Comparison of ENCODE assay signal across 10 mouse cellular contexts in the genomic region with DNA sequence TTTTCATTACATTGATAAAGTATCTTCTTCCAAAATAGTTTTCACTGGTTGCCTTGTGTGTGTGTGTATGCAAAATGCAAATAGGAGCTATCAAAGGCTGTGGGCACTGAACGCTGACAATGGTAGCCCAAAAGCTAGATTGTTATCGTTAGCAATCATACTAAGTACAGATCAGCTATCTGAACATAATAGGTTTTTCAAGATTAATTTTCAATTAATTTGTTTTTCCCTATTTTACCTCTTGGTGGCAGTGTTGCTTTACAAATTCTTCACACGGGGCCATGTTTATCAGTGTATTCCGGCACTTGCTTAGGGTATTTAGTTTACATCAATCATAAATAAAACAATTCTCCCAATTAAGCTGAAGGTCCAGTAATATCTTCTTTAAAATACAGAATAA. TPM values are rescaled to one million over a fixed set of nuclear protein-coding genes. Genes with fewer than 3 reads are reported as not detected.
DNase-seq lines count a peak whose midpoint lies in the region; ATAC-seq and TF ChIP-seq lines count a peak whose summit lies in the region.
"Had no signal": no experiment of that assay in that cellular context is flagged by ENCODE, and none has a peak within 500 bp of the region (broad histone marks: within the 10 kb centered on the region; RNA-seq: fewer than 3 reads in every experiment).

No protein-coding gene starts in this region.

- H3K9ac ChIP-seq in heart, embryonic 12.5 days: no peak overlapping the region; the same call in 1 of the 2 replicates
- H3K9ac ChIP-seq in hindbrain, embryonic 16.5 days (ENCODE audit: low read depth, low read length): no peak overlapping the region
- H3K9ac ChIP-seq: embryonic facial prominence, embryonic 15.5 days had no signal

- H3K9me3 ChIP-seq in heart, embryonic 12.5 days (replicated peaks): no peaks in the 10 kb centered on the region
- H3K9me3 ChIP-seq in hindbrain, embryonic 16.5 days (ENCODE audit: control insufficient read depth, low read length): no peaks in the 10 kb centered on the region
- H3K9me3 ChIP-seq: embryonic facial prominence, embryonic 15.5 days had no signal

- TF ChIP-seq CTCF in brain, embryonic 14.5 days (IDR thresholded peaks at IDR 0.05; ENCODE audit: borderline replicate concordance, extremely low read depth, insufficient read depth, insufficient read length): no peak

- 18% methylated on average over 4 of the region's 4 CpGs for WGBS in heart, embryonic 12.5 days
- WGBS in hindbrain, embryonic 16.5 days: 15% methylated on average over 4 of the region's 4 CpGs

- H3K27ac ChIP-seq in heart, embryonic 12.5 days (ENCODE audit: poor library complexity, severe bottlenecking): peak overlapping the region; percentile 64; the same call in 1 of the 2 replicates
- no peak overlapping the region for H3K27ac ChIP-seq in hindbrain, embryonic 16.5 days (ENCODE audit: low read depth, low read length)
- H3K27ac ChIP-seq: embryonic facial prominence, embryonic 15.5 days had no signal

- peak overlapping the region; percentile 41 for H3K4me2 ChIP-seq in heart, embryonic 12.5 days
- no peak overlapping the region for H3K4me2 ChIP-seq in hindbrain, embryonic 16.5 days (ENCODE audit: low read length)
- H3K4me2 ChIP-seq: embryonic facial prominence, embryonic 15.5 days had no signal

- H3K36me3 ChIP-seq in heart, embryonic 12.5 days: peaks cover 80% of the 10 kb centered on the region
- H3K36me3 ChIP-seq in hindbrain, embryonic 16.5 days (ENCODE audit: control insufficient read depth, insufficient read depth, low read length): no peaks in the 10 kb centered on the region
- H3K36me3 ChIP-seq: embryonic facial prominence, embryonic 15.5 days had no signal

- intact Hi-C loops in heart, postnatal 25 days (cut with DNase I): loop anchor here (2.0 to 10.0 kb wide), 3 partner anchors 234 to 737 kb away; no protein-coding TSS in a partner anchor
- intact Hi-C loops in left cerebral cortex, postnatal 4 days (cut with DNase I): loop anchor here (5.0 to 10.0 kb wide), 2 partner anchors 374 to 737 kb away; no protein-coding TSS in a partner anchor

- no peak for DNase-seq in heart, postnatal 25 days (ENCODE audit: low spot score)
- peak; percentile 46 for DNase-seq in 416B (ENCODE audit: low read depth)
- peak; percentile 76 for DNase-seq in brain, embryonic 14.5 days (ENCODE audit: low read depth)
- DNase-seq in adrenal gland, adult 8-10 months: no peak
- DNase-seq in kidney, postnatal 10 days: no peak
- DNase-seq in left cerebral cortex, postnatal 4 days: no peak
- DNase-seq: thymus, adult 2 months had no signal

- no peak for ATAC-seq in heart, embryonic 12.5 days (ENCODE audit: insufficient number of reproducible peaks, low FRiP score)
- ATAC-seq in hindbrain, embryonic 16.5 days: peak; percentile 76

- H3K4me1 ChIP-seq in heart, embryonic 12.5 days (replicated peaks): peaks cover 32% of the 10 kb centered on the region
- H3K4me1 ChIP-seq in hindbrain, embryonic 16.5 days (ENCODE audit: control insufficient read depth, insufficient read depth, low read depth, low read length): peaks cover 3% of the 10 kb centered on the region
- H3K4me1 ChIP-seq: embryonic facial prominence, embryonic 15.5 days had no signal

- TF ChIP-seq POLR2A in brain, embryonic 14.5 days (IDR thresholded peaks at IDR 0.05; ENCODE audit: borderline replicate concordance, extremely low read depth, insufficient read depth, insufficient read length, poor library complexity, severe bottlenecking): no peak

- H3K27me3 ChIP-seq in heart, embryonic 12.5 days (replicated peaks): no peaks in the 10 kb centered on the region
- no peaks in the 10 kb centered on the region for H3K27me3 ChIP-seq in hindbrain, embryonic 16.5 days (replicated peaks; ENCODE audit: control insufficient read depth, insufficient read depth, low read length)
- H3K27me3 ChIP-seq: embryonic facial prominence, embryonic 15.5 days had no signal

- no peak overlapping the region for H3K4me3 ChIP-seq in heart, embryonic 12.5 days
- H3K4me3 ChIP-seq in hindbrain, embryonic 16.5 days (ENCODE audit: low read length): no peak overlapping the region
- H3K4me3 ChIP-seq: embryonic facial prominence, embryonic 15.5 days had no signal

RNA-seq across cellular contexts. Expression of gene Ttn, which starts 11.7 kb away (rescaled TPM):
- 570 and 652 TPM in 2 replicates for polyA plus RNA-seq in heart, embryonic 12.5 days (2016; fragmentation: Nextera tagmentation; extraction: Ambion mirVana)
- 1,000 to 10,000 TPM; 2,867 to 3,123 TPM for total RNA-seq in heart, postnatal 25 days (2021)
- 0.14 and 0.22 TPM in 2 replicates for polyA plus RNA-seq in brain, embryonic 14.5 days (2012; rRNA removed)
- polyA plus RNA-seq in hindbrain, embryonic 16.5 days (2015; fragmentation: Nextera tagmentation; extraction: Ambion mirVana): 0.41 and 7.7 TPM in 2 replicates
- total RNA-seq in adrenal gland, adult 8-10 months (2022): under 1 TPM; 0.05 to 0.42 (median 0.15) TPM
- total RNA-seq in left cerebral cortex, postnatal 4 days (2021): 1 to 10 TPM; 1.5 to 1.6 TPM

Comparison
In these comparisons a context has a peak if more than half of its experiments do, and no peak if none do; other contexts are left out.
1. DNase-seq: peak in 416B (single experiment) and brain, embryonic 14.5 days (single experiment); none in heart, postnatal 25 days (single experiment), adrenal gland, adult 8-10 months (single experiment), kidney, postnatal 10 days (single experiment) and left cerebral cortex, postnatal 4 days (single experiment).
2. RNA of gene Ttn, which starts 11.7 kb away (total RNA-seq): 2,867 to 3,123 TPM in heart, postnatal 25 days; 1.5 to 1.6 TPM in left cerebral cortex, postnatal 4 days and 0.05 to 0.42 TPM in adrenal gland, adult 8-10 months; every median in the first group is over 1,000 times any median in the second.